In genomic region chr3:109765141-109765540, GRCm38 (mm10) we compare ENCODE assay signal across 18 mouse cellular contexts.
A peak's percentile ranks its signal among the peaks of the same experiment; 100 is the strongest.
DNase-seq lines count a peak whose midpoint lies in the region; ATAC-seq and TF ChIP-seq lines count a peak whose summit lies in the region.
"Had no signal": no experiment of that assay in that cellular context is flagged by ENCODE, and none has a peak within 500 bp of the region (broad histone marks: within the 10 kb centered on the region; RNA-seq: fewer than 3 reads in every experiment).

No protein-coding gene starts in this region.

- no peaks in the 10 kb centered on the region for H3K79me3 ChIP-seq in C2C12 (ENCODE audit: low read depth)

- H3K9ac ChIP-seq in heart, embryonic 14.5 days (ENCODE audit: low read length): no peak overlapping the region
- H3K9ac ChIP-seq: embryonic facial prominence, embryonic 12.5 days; forebrain, embryonic 15.5 days; hindbrain, embryonic 12.5 days had no signal

- no peaks in the 10 kb centered on the region for H3K36me3 ChIP-seq in heart, embryonic 10.5 days
- no peaks in the 10 kb centered on the region for H3K36me3 ChIP-seq in heart, embryonic 14.5 days (ENCODE audit: control insufficient read depth, insufficient read depth, low read length)
- no peaks in the 10 kb centered on the region for H3K36me3 ChIP-seq in C2C12 (ENCODE audit: control insufficient read depth, insufficient read depth)
- H3K36me3 ChIP-seq: embryonic facial prominence, embryonic 12.5 days; forebrain, embryonic 15.5 days; hindbrain, embryonic 12.5 days had no signal

- no peak overlapping the region for H3ac ChIP-seq in C2C12 (ENCODE audit: control insufficient read depth, insufficient read length, low read depth)

- no peaks in the 10 kb centered on the region for H3K79me2 ChIP-seq in C2C12 (ENCODE audit: control insufficient read depth, insufficient read depth)

- intact Hi-C loops in heart, postnatal 36 days (cut with DNase I): no loop called here

- 25% methylated on average over 4 of the region's 4 CpGs for WGBS in heart, embryonic 10.5 days
- 10% methylated on average over 4 of the region's 4 CpGs for WGBS in heart, embryonic 14.5 days

- no peaks in the 10 kb centered on the region for H3K27me3 ChIP-seq in heart, embryonic 10.5 days (ENCODE audit: insufficient read depth, poor library complexity, severe bottlenecking)
- H3K27me3 ChIP-seq in heart, embryonic 14.5 days (ENCODE audit: control insufficient read depth, insufficient read depth, low read length): no peaks in the 10 kb centered on the region
- no peaks in the 10 kb centered on the region for H3K27me3 ChIP-seq in C2C12 (ENCODE audit: control insufficient read depth, insufficient read depth, insufficient read length)
- H3K27me3 ChIP-seq: embryonic facial prominence, embryonic 12.5 days; forebrain, embryonic 15.5 days; hindbrain, embryonic 12.5 days had no signal

- ATAC-seq in heart, embryonic 14.5 days (ENCODE audit: insufficient number of reproducible peaks, insufficient read depth, low FRiP score, low read depth): no peak
- ATAC-seq: forebrain, embryonic 15.5 days; hindbrain, embryonic 16.5 days; inflammation-experienced regulatory T-cells, adult 6 months; intestine, postnatal 0 days had no signal

- peak overlapping the region; percentile 24 for H3K4me2 ChIP-seq in heart, embryonic 14.5 days (ENCODE audit: low read length)
- H3K4me2 ChIP-seq: embryonic facial prominence, embryonic 12.5 days; forebrain, embryonic 15.5 days; hindbrain, embryonic 12.5 days had no signal

- no peak for TF ChIP-seq CTCF in C2C12 (IDR thresholded peaks at IDR 0.05; ENCODE audit: control insufficient read depth, insufficient read depth, insufficient read length)

- DNase-seq in heart, embryonic 10.5 days (ENCODE audit: low spot score): no peak
- no peak for DNase-seq in heart, adult 18-20 months
- DNase-seq in heart, postnatal 36 days: no peak
- no peak for DNase-seq in spleen, adult 18-20 months
- DNase-seq in spleen, adult 12 weeks (ENCODE audit: low spot score): no peak
- DNase-seq: adrenal gland, postnatal 10 days; gastrocnemius, postnatal 10 days; heart, adult 2 months; heart, postnatal 10 days; kidney, adult 8-10 months had no signal

- no peak overlapping the region for H3K4me3 ChIP-seq in heart, embryonic 10.5 days
- H3K4me3 ChIP-seq in heart, embryonic 14.5 days (ENCODE audit: control insufficient read depth in 1 of 2, insufficient read depth in 1 of 2, low read depth in 1 of 2, low read length in 2 of 2): no peak overlapping the region
- H3K4me3 ChIP-seq in C2C12 (ENCODE audit: insufficient read depth, poor library complexity, severe bottlenecking): no peak overlapping the region
- H3K4me3 ChIP-seq: embryonic facial prominence, embryonic 12.5 days; forebrain, embryonic 15.5 days; heart, adult 2 months; hindbrain, embryonic 12.5 days had no signal

- peaks cover 19% of the 10 kb centered on the region; the same call in 1 of the 2 replicates for H3K4me1 ChIP-seq in heart, embryonic 10.5 days
- peaks cover 9 to 23% of the 10 kb centered on the region in 2 experiments for H3K4me1 ChIP-seq in heart, embryonic 14.5 days (ENCODE audit: control insufficient read depth in 2 of 2, insufficient read depth in 2 of 2, low read length in 2 of 2)
- H3K4me1 ChIP-seq: embryonic facial prominence, embryonic 12.5 days; forebrain, embryonic 15.5 days; hindbrain, embryonic 12.5 days had no signal

- no peaks in the 10 kb centered on the region for H3K9me3 ChIP-seq in heart, embryonic 10.5 days
- H3K9me3 ChIP-seq in heart, embryonic 14.5 days (ENCODE audit: control insufficient read depth, low read length): no peaks in the 10 kb centered on the region
- H3K9me3 ChIP-seq: embryonic facial prominence, embryonic 12.5 days; forebrain, embryonic 15.5 days; hindbrain, embryonic 12.5 days had no signal

- 0 out of 2 replicates have a peak overlapping the region, but pooled peaks have one; percentile 29 for H3K27ac ChIP-seq in heart, embryonic 10.5 days
- peak overlapping the region in 1 of 2 experiments; percentile 29; a peak in 2 of 4 replicates for H3K27ac ChIP-seq in heart, embryonic 14.5 days (replicated peaks in 1 of 2; ENCODE audit: control insufficient read depth in 1 of 2, insufficient read depth in 1 of 2, low read depth in 2 of 2, low read length in 2 of 2)
- H3K27ac ChIP-seq: embryonic facial prominence, embryonic 12.5 days; forebrain, embryonic 15.5 days; heart, adult 2 months; hindbrain, embryonic 12.5 days had no signal

TF ChIP-seq in C2C12, 6 proteins besides CTCF, POLR2A, EP300 and RAD21:
- TF ChIP-seq MYOD1 (IDR thresholded peaks at IDR 0.05; ENCODE audit: control insufficient read depth, insufficient read length, low read depth) (peak; percentile 44), MYOG (IDR thresholded peaks at IDR 0.05; ENCODE audit: control insufficient read depth, extremely low read depth, insufficient read length) (no peak), USF1 (IDR thresholded peaks at IDR 0.05; ENCODE audit: low read depth) (no peak), MAX (IDR thresholded peaks at IDR 0.05) (no peak)
